Mouse (Mus musculus) cerebellum, adult 2 months (tissue): Measurements from ENCODE around the gene Crip3.

ENCODE experiments used
- CTCF ChIP-seq: fragments of 200-500 bp; IDR thresholded peaks from 2 replicates; pipeline ENCODE4 v1.5.1; 2011; ENCODE audit warnings: low read depth, mild to moderate bottlenecking, control low read depth, low read length, moderate library complexity, borderline replicate concordance; ENCODE audit not compliant: insufficient read depth
- POLR2A ChIP-seq: fragments of 200-500 bp; IDR thresholded peaks from 2 replicates; pipeline ENCODE4 v1.6.1; 2011; ENCODE audit warnings: low read length, control low read depth, borderline replicate concordance; ENCODE audit not compliant: insufficient read depth

DNA sequence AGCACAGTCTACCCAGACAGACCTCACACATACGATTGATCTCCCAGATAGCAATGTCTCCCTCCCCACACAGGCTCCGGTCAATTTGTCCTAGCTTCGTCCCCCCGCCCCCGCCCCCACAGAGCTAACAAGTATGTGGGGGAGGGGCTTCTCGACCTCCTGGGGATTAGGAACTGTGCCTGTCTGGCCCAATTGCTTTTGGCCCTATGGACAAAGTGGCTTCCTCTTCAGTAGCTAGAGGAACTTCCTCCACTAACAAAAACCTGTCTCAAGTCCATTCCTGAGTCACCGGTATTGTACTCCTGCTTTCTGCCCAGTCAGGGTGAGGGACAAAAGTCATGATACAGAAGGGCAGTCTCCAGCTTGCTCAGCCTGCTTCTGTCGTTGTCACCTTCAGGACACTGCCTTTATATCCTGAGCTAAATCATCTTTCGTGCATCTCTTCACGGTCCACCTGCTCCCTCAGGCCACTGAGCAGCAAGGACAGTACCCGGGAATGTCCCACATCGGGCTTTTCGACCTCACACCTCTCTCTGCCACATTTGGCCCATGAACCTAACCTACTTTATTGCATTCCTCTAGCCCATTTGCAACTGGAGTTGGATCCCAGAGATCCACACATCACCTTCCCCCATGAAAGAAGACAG is 24.7 kb downstream of the Crip3 start:
- TF ChIP-seq CTCF, result no peak
- no peak for TF ChIP-seq POLR2A
